Mouse (Mus musculus): ENCODE data around the gene Gm17018. TPM values are rescaled to one million over a fixed set of nuclear protein-coding genes. Genes with fewer than 3 reads are reported as not detected.

Gm17018 gene
- total and polyA plus RNA-seq, 2 experiments from 2014 or later = 20.7 to 69.6 TPM

GRCm38 (mm10) chr19:45622144-45622543 is 61.7 kb downstream of the Gm17018 start:
- Histone ChIP-seq H3K4me3 (ENCODE audit: low read depth, low read length) (no peak overlapping the region), H3K4me1 (ENCODE audit: insufficient read depth) (no peaks in the 10 kb centered on the region), H3K9me3 (ENCODE audit: low read length) (no peaks in the 10 kb centered on the region), H3K27me3 (ENCODE audit: insufficient read depth, low read length) (no peaks in the 10 kb centered on the region), H3K36me3 (ENCODE audit: insufficient read depth) (peaks cover 19% of the 10 kb centered on the region), H3K27ac (ENCODE audit: low read depth, low read length) (no peak overlapping the region), H3K4me2 (ENCODE audit: low read depth) (no peak overlapping the region), H3K9ac (no peak overlapping the region)
- TF ChIP-seq CTCF (IDR thresholded peaks at IDR 0.05; ENCODE audit: low read depth) = no peak
- DNase-seq (no peak), ATAC-seq (no peak)
- WGBS = 39% methylated on average over 5 of the region's 5 CpGs

GRCm38 (mm10) chr19:45623710-45624109 is 63.3 kb downstream of the Gm17018 start:
- no peak overlapping the region for H3K4me2 ChIP-seq (ENCODE audit: low read depth)
- H3K27me3 ChIP-seq (ENCODE audit: insufficient read depth, low read length) = no peaks in the 10 kb centered on the region
- no peak overlapping the region for H3K9ac ChIP-seq
- DNase-seq (no peak), ATAC-seq (no peak)
- H3K4me1 ChIP-seq (ENCODE audit: insufficient read depth) = no peaks in the 10 kb centered on the region
- H3K36me3 ChIP-seq (ENCODE audit: insufficient read depth) = peaks cover 26% of the 10 kb centered on the region
- TF ChIP-seq CTCF (IDR thresholded peaks at IDR 0.05; ENCODE audit: low read depth) = no peak
- H3K9me3 ChIP-seq (ENCODE audit: low read length) = no peaks in the 10 kb centered on the region
- H3K4me3 ChIP-seq (ENCODE audit: low read depth, low read length) = no peak overlapping the region
- 85% methylated on average over 4 of the region's 4 CpGs for WGBS
- no peak overlapping the region for H3K27ac ChIP-seq (ENCODE audit: low read depth, low read length)

- no peak for TF ChIP-seq CTCF (IDR thresholded peaks at IDR 0.05; ENCODE audit: low read depth)
- ATAC-seq (no peak), DNase-seq (no peak)
- no peak overlapping the region for H3K4me2 ChIP-seq (ENCODE audit: low read depth)
- no peaks in the 10 kb centered on the region for H3K27me3 ChIP-seq (ENCODE audit: insufficient read depth, low read length)
- H3K27ac ChIP-seq (ENCODE audit: low read depth, low read length) = no peak overlapping the region
- no peak overlapping the region for H3K4me3 ChIP-seq (ENCODE audit: low read depth, low read length)
- H3K4me1 ChIP-seq (ENCODE audit: insufficient read depth) = no peaks in the 10 kb centered on the region
- WGBS = 50% methylated on average over 3 of the region's 3 CpGs
- no peak overlapping the region for H3K9ac ChIP-seq
- peaks cover 35% of the 10 kb centered on the region for H3K36me3 ChIP-seq (ENCODE audit: insufficient read depth)
- no peaks in the 10 kb centered on the region for H3K9me3 ChIP-seq (ENCODE audit: low read length)
These were observed 66.6 kb downstream of the Gm17018 start for GRCm38 (mm10) chr19:45627036-45627435.

- no peaks in the 10 kb centered on the region for H3K27me3 ChIP-seq (ENCODE audit: insufficient read depth, low read length)
- H3K4me2 ChIP-seq (ENCODE audit: low read depth) = no peak overlapping the region
- H3K27ac ChIP-seq (ENCODE audit: low read depth, low read length) = no peak overlapping the region
- peaks cover 46% of the 10 kb centered on the region for H3K36me3 ChIP-seq (ENCODE audit: insufficient read depth)
- no peaks in the 10 kb centered on the region for H3K4me1 ChIP-seq (ENCODE audit: insufficient read depth)
- DNase-seq (no peak), ATAC-seq (no peak)
- no peak overlapping the region for H3K4me3 ChIP-seq (ENCODE audit: low read depth, low read length)
- H3K9me3 ChIP-seq (ENCODE audit: low read length) = no peaks in the 10 kb centered on the region
- TF ChIP-seq CTCF (IDR thresholded peaks at IDR 0.05; ENCODE audit: low read depth) = no peak
- no peak overlapping the region for H3K9ac ChIP-seq
- 35% methylated on average over 6 of the region's 6 CpGs for WGBS
These were observed 68.2 kb downstream of the Gm17018 start for GRCm38 (mm10) chr19:45628649-45629048.

GRCm38 (mm10) chr19:45629219-45629618 is 68.8 kb downstream of the Gm17018 start:
- no peak overlapping the region for H3K4me2 ChIP-seq (ENCODE audit: low read depth)
- H3K27me3 ChIP-seq (ENCODE audit: insufficient read depth, low read length) = no peaks in the 10 kb centered on the region
- no peaks in the 10 kb centered on the region for H3K4me1 ChIP-seq (ENCODE audit: insufficient read depth)
- no peaks in the 10 kb centered on the region for H3K9me3 ChIP-seq (ENCODE audit: low read length)
- TF ChIP-seq CTCF (IDR thresholded peaks at IDR 0.05; ENCODE audit: low read depth) = peak; percentile 48
- ATAC-seq (no peak), DNase-seq (no peak)
- WGBS = 88% methylated on average over 3 of the region's 3 CpGs
- H3K9ac ChIP-seq = no peak overlapping the region
- no peak overlapping the region for H3K4me3 ChIP-seq (ENCODE audit: low read depth, low read length)
- H3K27ac ChIP-seq (ENCODE audit: low read depth, low read length) = no peak overlapping the region
- H3K36me3 ChIP-seq (ENCODE audit: insufficient read depth) = peaks cover 41% of the 10 kb centered on the region

Other genes with a start within 250 kb of the Gm17018 start
- 57.2 and 64.7 TPM in 2 replicates for gene Btrc, start 196.9 kb upstream of the Gm17018 start, total RNA-seq (2014; rRNA removed)
- 35.6 and 46.9 TPM in 2 replicates for gene Btrc, start 196.9 kb upstream of the Gm17018 start, polyA plus RNA-seq (2015; fragmentation: Nextera tagmentation; extraction: Ambion mirVana)
- 10.9 and 11.8 TPM in 2 replicates for gene Poll, start 84 bp upstream of the Gm17018 start, total RNA-seq (2014; rRNA removed)
- gene Poll, start 84 bp upstream of the Gm17018 start, polyA plus RNA-seq (2015; fragmentation: Nextera tagmentation; extraction: Ambion mirVana) = 9.1 and 10.8 TPM in 2 replicates
- gene Fbxw4, start 99.7 kb downstream of the Gm17018 start, total RNA-seq (2014; rRNA removed) = 31.8 and 34.2 TPM in 2 replicates
- gene Fbxw4, start 99.7 kb downstream of the Gm17018 start, polyA plus RNA-seq (2015; fragmentation: Nextera tagmentation; extraction: Ambion mirVana) = 5.0 and 6.4 TPM in 2 replicates
- gene Fgf8, start 182.3 kb downstream of the Gm17018 start, total RNA-seq (2014; rRNA removed) = 1.00 TPM in 1 of 2 replicates, not detected in the other
- 0.24 and 0.26 TPM in 2 replicates for gene Fgf8, start 182.3 kb downstream of the Gm17018 start, polyA plus RNA-seq (2015; fragmentation: Nextera tagmentation; extraction: Ambion mirVana)
- 34.7 and 55.2 TPM in 2 replicates for gene Npm3, start 189.0 kb downstream of the Gm17018 start, total RNA-seq (2014; rRNA removed)
- gene Npm3, start 189.0 kb downstream of the Gm17018 start, polyA plus RNA-seq (2015; fragmentation: Nextera tagmentation; extraction: Ambion mirVana) = 7.8 and 11.5 TPM in 2 replicates
- 214 and 247 TPM in 2 replicates for gene Mgea5, start 223.2 kb downstream of the Gm17018 start, total RNA-seq (2014; rRNA removed)
- 46.8 and 67.8 TPM in 2 replicates for gene Mgea5, start 223.2 kb downstream of the Gm17018 start, polyA plus RNA-seq (2015; fragmentation: Nextera tagmentation; extraction: Ambion mirVana)

All from forebrain, postnatal 0 days (tissue).